Comparison of ENCODE assay signal across 8 mouse cellular contexts in the genomic region with DNA sequence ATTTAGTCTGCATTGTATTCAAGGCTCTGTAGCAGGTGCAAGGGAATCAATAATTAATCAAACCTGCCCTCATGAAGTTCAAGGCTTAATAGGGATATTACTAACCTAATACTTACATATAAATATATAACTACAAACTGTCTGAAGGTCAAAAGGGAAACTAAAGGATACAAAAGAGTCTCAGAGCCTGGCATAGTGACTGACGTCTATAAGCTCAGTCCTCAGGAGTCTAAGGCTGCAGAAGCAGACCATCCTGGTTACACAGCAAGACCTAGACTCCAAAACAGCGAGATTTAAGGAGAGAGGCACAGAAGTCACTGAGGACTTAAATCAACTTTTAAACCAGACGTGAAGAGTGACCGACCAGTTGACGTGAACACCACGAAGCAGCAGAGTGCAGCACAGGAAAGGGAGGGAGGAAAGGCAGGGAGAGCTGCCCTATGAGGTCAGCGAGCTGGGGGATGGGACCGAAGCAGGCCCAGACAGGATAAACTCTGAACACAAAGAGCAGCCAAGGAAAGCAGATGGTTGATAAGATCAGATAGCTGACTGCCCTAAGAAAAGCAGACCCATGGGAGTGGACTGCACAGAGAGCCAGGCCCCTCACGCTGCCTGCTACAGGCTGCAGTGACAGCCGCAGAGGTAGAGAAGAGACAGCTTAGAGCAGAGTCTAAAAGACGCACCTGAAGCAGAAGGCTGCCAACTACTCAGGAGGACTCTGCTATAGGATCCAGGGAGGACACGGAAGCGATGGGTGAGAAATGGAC. TPM values are rescaled to one million over a fixed set of nuclear protein-coding genes. Genes with fewer than 3 reads are reported as not detected.
A peak's percentile ranks its signal among the peaks of the same experiment; 100 is the strongest.
DNase-seq lines count a peak whose midpoint lies in the region; ATAC-seq and TF ChIP-seq lines count a peak whose summit lies in the region.

No protein-coding gene starts in this region.

- peak; percentile 20; the same call in 1 of the 2 replicates for TF ChIP-seq CTCF in heart, postnatal 0 days (IDR thresholded peaks at IDR 0.05; ENCODE audit: low read depth)

- H3K36me3 ChIP-seq in heart, postnatal 0 days (replicated peaks; ENCODE audit: control insufficient read depth, insufficient read depth, low read length): no peaks in the 10 kb centered on the region

- WGBS in heart, postnatal 0 days: 23% methylated on average over 13 of the region's 13 CpGs

- ATAC-seq in erythroblast, adult 5-6 weeks (replicated peaks; ENCODE audit: low FRiP score, poor library complexity, severe bottlenecking): peak; percentile 28; the same call in 1 of the 2 replicates
- peak; percentile 73 for ATAC-seq in heart, postnatal 0 days (ENCODE audit: insufficient read depth, low read depth)

- H3K4me1 ChIP-seq in heart, postnatal 0 days (ENCODE audit: control insufficient read depth, insufficient read depth): peaks cover 36% of the 10 kb centered on the region

- peak overlapping the region; percentile 38 for H3K9ac ChIP-seq in heart, postnatal 0 days (replicated peaks; ENCODE audit: low read depth, low read length)

- DNase-seq in cerebellum, adult 9-10 months: peak; percentile 83
- DNase-seq in heart, postnatal 0 days (ENCODE audit: low spot score): peak; percentile 62
- DNase-seq in kidney, postnatal 10 days: peak; percentile 85
- DNase-seq in lung, postnatal 4 days: peak; percentile 73 to 83
- peak; percentile 43 for DNase-seq in urinary bladder, postnatal 25 days (ENCODE audit: low spot score)
- DNase-seq in left cerebral cortex, postnatal 25 days (ENCODE audit: low spot score in 2 of 2): no peak
- no peak for DNase-seq in layer of hippocampus, postnatal 14 days (ENCODE audit: low spot score in 2 of 2)

- peak overlapping the region; percentile 73 for H3K27ac ChIP-seq in heart, postnatal 0 days (ENCODE audit: low read depth)

- intact Hi-C loops in left cerebral cortex, postnatal 25 days (cut with DNase I): loop anchor here (5.0 kb wide), 1 partner anchor 48 kb away; a partner anchor contains a TSS

- no peaks in the 10 kb centered on the region for H3K9me3 ChIP-seq in heart, postnatal 0 days (replicated peaks; ENCODE audit: control insufficient read depth, low read length)

- H3K27me3 ChIP-seq in heart, postnatal 0 days (ENCODE audit: control insufficient read depth, insufficient read depth, low read length): no peaks in the 10 kb centered on the region

- no peak overlapping the region for H3K4me3 ChIP-seq in heart, postnatal 0 days (ENCODE audit: low read depth, low read length)

- H3K4me2 ChIP-seq in heart, postnatal 0 days (ENCODE audit: low read depth, low read length): peak overlapping the region; percentile 38

- TF ChIP-seq EP300 in heart, postnatal 0 days (IDR thresholded peaks at IDR 0.05; ENCODE audit: low read depth): peak; percentile 73

RNA-seq across cellular contexts. Expression of a gene that starts 48.7 kb away (rescaled TPM):
- 35.5 and 82.1 TPM in 2 replicates for total RNA-seq in erythroblast, adult 5-6 weeks (2015; ENCODE audit: low replicate concordance)
- 93.3 and 101 TPM in 2 replicates for total RNA-seq in erythroblast, adult 5-6 weeks (2017; ENCODE audit: low replicate concordance)
- total RNA-seq in heart, postnatal 0 days (2014; rRNA removed; ENCODE audit: low replicate concordance): 10.5 and 18.3 TPM in 2 replicates
- polyA plus RNA-seq in heart, postnatal 0 days (2015; fragmentation: Nextera tagmentation; extraction: Ambion mirVana): 1.4 and 2.1 TPM in 2 replicates
- 10 to 100 TPM; 15.9 to 19.8 TPM for total RNA-seq in left cerebral cortex, postnatal 25 days (2021)
- total RNA-seq in layer of hippocampus, postnatal 14 days (2021): 10 to 100 TPM; 16.1 to 17.6 TPM

Comparison
In these comparisons a context has a peak if more than half of its experiments do, and no peak if none do; other contexts are left out.
1. DNase-seq: peak in cerebellum, adult 9-10 months (single experiment), heart, postnatal 0 days (single experiment), kidney, postnatal 10 days (single experiment), lung, postnatal 4 days (2 of 2) and urinary bladder, postnatal 25 days (single experiment); none in left cerebral cortex, postnatal 25 days (0 of 2) and layer of hippocampus, postnatal 14 days (0 of 2).